Mouse (Mus musculus) spleen, adult 2 months (tissue): ENCODE measurements at regions not wholly inside any gene's neighbourhood (a gene's known extent, or its start where the extent isn't known, plus 50 kb on each side); places are given as distances from the start of the nearest gene placed in this dataset.

ENCODE experiments used
- CTCF ChIP-seq: fragments of 200-500 bp; IDR thresholded peaks from 2 replicates; pipeline ENCODE4 v1.5.1; 2011; ENCODE audit warnings: mild to moderate bottlenecking, inconsistent platforms; ENCODE audit not compliant: insufficient read depth, insufficient read length, insufficient replicate concordance; ENCODE audit errors: extremely low read depth
- POLR2A ChIP-seq: fragments of 200-500 bp; IDR thresholded peaks from 2 replicates; pipeline ENCODE4 v1.6.1; 2011; ENCODE audit warnings: low read depth, low read length, inconsistent platforms

DNA sequence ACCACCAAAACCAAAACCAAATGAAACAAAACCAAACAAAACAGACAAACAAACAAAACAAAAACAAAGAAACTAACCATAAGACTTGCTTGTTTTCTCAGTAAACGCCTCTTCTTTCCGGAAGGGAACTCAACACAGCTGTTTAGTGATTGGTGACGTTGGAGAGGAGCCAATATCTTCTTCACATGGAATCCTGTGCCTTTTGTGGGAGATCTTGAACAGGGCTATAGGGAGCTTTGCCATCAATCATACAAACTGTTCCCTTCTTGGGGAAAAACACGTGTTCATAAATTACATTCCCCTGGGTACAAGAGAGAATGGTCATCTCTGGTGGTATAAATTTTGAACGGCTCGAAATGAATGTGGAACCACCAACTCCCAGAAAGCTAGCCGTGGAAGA lies 1426.7 kb downstream of the Slc22a22 start:
- no peak for TF ChIP-seq CTCF
- no peak for TF ChIP-seq POLR2A
